Mouse (Mus musculus) thymus, postnatal 25 days (tissue): ENCODE measurements at regions not wholly inside any gene's neighbourhood (a gene's known extent, or its start where the extent isn't known, plus 50 kb on each side); places are given as distances from the start of the nearest gene placed in this dataset.

ENCODE experiments used
- DNase-seq: peaks from one replicate; pipeline ENCODE4 v3.0.0; 2022

- DNase-seq, result no peak
Measured at GRCm38 (mm10) chr10:39248486-39248885, 84.9 kb upstream of the Ccn6 start.

DNA sequence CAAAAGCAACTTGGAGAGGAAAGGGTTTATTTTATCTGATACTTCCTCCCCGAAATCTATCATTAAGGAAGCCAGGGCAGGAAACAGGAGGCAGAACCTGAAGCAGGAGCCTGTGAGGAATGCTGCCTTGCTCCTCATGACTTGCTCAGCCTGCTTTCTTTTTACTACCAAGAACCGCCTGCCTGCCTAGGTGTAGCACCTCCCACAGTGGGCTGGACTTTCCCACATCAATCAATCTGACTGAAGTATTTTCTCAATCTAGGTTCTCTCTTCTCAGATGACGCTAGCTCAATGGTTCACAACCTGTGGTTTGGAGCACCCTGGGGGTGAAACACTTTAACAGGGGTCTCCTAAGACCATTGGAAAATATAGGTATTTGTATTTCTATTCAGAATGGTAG, 83.4 kb upstream of the Ccn6 start:
- DNase-seq, result no peak

GRCm38 (mm10) chr10:39245141-39245540, 81.5 kb upstream of the Ccn6 start:
- no peak for DNase-seq

DNA sequence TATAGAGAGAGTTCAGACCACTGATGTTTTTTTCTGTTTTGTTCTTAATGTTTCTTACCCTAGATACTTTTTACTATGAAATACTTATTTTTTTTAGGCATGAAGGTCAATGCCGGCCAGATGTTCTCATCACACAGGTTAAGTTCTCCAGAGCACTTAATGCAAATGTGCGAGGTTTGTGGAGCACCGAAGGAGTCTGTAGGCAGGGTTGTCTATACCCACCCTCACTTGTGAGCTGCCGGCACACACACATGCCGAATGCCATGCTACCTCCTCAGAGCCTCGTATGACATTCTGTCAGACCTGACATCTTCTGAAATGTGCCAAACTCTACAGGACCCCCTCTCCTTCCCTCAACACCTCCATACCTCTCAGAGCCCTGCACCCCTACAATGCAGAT, 80.5 kb upstream of the Ccn6 start:
- no peak for DNase-seq

- no peak for DNase-seq
Measured at GRCm38 (mm10) chr10:39242398-39242797, 78.8 kb upstream of the Ccn6 start.

DNA sequence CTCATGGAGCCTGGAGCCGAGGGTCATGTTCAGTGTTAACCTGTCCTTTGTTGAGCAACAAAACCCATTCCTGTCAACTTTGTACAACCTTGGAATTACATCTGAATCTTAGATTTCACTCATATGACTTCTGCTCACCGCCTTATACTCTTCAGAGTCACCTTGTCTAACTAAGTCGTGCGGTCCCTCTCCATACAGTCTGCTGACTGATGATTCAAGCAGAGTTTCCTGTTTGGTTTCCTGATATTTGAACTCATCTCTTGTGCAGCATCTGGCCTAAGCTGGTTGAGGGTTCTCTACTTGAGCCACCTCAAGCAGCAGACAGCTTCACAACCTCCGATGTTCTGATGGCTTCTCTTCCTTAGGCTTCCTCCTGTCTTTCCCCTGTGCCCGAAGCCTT, 78.3 kb upstream of the Ccn6 start:
- peak; percentile 23 for DNase-seq

DNA sequence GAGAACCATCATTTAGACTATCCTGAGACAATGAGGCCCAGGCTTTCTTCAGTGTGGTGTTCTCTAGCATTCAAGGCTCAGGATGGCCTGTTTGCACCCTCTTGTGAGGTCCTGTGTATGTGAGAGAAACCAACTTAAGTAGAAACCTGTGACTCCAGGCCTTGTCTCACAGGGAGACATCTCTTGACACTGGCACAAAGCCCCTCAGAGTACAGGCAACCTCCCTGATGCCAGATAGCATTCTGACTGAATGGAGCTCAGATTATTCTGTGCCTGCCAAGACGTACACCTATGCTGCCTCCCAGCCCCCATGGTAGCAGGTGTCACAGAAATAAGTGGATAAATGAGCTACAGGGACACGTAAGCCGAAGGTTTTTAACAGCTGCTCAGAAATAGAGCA, 77.9 kb upstream of the Ccn6 start:
- no peak for DNase-seq

DNA sequence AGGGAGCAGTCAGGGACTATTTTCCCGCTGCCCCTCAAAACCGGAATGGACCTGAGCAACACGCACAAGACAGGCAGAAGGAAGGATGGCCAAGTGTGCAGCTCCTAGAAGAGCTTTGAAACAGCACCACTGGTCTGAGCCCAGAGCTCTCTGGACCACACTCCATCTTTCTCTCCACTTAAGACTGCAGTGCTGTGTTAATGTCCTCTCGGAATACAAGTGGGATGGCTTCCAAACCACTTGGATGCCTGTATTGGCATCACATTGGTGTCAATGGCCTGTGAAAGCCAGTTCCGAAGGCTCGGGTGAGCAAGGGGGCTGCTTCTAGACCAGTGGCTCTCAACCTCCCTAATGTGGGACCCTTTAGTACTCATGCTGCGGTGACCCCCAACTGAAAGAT, 77.4 kb upstream of the Ccn6 start:
- DNase-seq, result no peak

DNA sequence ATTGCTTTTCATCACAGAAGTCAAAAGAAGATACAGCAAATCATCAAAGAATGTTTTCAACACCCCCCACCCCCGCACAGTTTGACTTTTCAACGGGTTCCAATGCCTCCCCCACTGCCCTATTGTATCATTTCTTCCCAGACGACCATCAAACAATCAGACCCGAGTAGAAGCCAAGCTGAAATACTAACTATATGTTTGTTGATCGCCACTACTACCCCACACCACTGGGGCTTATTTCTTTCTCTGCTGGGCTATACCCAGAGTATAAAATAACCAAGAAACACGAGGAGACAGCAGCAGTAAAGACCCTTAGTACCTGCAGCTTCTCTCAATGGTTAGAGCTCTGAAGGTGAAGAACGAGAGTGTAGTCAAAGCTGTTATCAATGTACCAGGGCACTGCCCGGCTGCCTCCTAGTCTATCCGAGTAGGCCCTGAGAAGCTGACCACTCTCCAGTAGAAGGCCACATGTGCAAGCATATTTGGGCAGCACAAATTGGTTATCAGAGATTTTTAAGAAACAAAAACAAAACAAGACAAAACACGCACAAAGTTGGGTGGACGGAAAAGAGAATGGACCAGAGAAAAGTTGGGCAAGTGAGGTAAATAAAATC, 76.7 kb upstream of the Ccn6 start:
- no peak for DNase-seq

GRCm38 (mm10) chr10:39239498-39240177, 76.0 kb upstream of the Ccn6 start:
- DNase-seq, result peak; percentile 74

DNA sequence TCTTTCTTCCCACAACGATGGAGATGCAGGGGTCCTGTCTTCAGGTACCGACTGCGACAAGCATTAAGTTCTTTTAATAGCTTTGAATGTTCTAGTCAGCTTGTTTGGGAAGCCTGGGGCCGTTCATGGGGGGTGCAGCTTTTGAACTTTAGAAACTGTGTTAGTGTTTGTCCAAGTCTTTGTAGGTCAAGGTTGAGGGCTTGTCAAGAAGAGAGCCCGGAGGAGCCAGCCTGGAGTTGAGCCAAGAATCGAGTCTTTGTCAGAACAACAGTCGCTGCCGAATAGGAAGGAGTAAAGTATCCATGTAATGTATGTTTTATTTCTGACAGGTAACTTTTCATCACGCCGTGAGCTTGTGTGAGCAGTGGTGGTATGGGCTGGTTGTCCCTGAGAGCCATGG, 75.0 kb upstream of the Ccn6 start:
- no peak for DNase-seq

- DNase-seq, result no peak
Measured at GRCm38 (mm10) chr10:39237549-39237948, 74.0 kb upstream of the Ccn6 start.

DNA sequence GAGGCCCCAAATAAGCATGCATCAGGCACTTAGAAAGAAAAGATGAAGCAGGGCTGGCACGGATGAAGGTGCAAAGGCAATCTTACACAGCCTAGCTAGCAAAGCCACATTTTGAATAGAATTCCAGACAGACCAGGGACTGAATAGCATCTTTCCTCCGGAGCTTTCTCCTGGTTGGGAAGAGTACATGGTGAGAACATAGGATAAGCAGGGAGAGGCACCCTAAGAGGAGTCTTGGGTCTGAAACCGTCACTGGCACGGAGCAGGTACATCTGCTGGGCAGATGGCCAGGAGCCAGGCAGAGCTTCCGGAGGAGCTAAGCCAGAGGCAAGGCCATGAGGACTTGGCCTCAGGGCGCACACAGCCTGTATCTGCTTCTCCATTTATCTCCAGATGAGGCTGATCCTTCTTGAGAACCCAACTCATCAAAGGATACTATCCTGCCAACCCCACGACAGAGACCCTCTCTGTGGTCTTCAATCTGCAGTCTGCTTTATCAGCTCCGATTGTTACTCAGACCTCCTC, 70.4 kb upstream of the Ccn6 start:
- no peak for DNase-seq

DNA sequence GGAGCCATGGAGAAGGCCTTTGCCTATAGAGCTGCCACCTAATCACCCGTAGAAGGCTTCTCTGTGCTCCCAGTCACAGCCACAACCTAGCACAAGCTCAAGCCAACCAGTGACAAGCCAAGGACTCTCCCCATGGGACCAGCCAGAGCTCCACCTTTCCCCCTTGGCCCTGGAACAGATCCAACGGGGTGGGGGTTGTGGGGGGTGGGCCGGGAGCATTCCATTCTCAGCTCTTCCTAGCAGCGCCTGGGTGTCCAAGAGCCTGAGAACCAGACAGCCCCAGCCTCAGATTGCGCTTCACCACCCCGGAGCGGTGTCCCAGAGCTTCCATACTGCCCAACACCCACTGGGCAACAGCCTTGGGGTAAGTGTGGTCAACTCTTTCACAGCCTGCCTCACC, 69.6 kb upstream of the Ccn6 start:
- DNase-seq, result no peak

DNA sequence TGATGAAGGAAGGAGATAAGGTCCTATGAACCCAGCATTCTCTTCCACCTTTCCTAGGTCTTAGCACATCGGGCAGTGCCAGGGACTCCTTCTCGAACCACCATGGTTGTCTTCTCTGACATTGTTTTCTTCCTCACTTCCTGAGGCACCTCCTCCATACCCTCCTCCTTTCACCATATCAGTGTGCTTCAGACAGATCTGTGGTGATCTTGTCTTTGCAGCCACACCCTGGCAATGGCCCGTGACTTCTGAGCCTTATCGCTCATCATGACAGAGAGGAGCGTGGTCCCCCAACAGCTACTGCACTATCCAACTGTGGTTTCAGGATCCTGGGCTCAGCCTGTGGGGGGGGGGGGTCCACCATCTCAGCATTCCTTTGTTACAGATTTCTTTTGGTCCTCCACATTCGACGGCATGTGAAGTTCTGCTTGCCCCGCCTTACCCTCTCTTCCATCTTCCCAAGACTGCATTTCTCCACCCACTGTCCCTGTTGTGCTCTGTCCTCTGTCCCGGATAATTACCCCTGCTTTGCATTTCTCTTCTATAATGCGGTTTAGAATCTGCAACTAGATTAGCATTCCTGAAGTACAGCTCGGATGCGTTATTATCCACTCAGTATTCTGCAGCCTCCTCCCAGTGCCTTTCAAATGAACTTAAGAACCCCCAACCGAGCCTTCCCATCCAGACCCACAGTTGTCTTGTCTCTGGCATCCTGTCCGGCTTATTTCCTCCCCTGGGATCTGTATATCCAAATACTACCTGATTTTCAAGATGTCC, 67.2 kb upstream of the Ccn6 start:
- no peak for DNase-seq

- no peak for DNase-seq
Measured at GRCm38 (mm10) chr10:39229233-39229632, 65.6 kb upstream of the Ccn6 start.

DNA sequence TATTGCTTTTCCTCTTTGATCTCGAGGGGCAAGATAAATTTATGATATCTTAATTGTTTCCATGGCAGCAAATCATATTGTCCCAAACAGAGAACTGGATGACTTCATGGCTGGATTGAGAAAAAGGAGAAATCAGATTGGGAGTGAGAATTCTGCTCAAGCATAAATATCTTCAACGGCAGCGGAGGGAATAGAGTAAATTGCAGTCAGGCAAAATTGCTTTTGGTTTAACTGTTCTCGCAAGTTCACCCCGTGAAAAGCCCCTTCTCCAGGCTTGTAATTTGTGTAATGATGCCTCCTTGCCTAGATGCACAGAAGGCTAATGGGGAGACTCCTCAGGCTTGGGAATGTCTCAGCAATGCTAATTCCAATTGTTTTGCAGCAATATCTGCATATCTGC, 64.4 kb upstream of the Ccn6 start:
- DNase-seq, result no peak

GRCm38 (mm10) chr10:39227499-39227942, 63.9 kb upstream of the Ccn6 start:
- DNase-seq, result no peak

DNA sequence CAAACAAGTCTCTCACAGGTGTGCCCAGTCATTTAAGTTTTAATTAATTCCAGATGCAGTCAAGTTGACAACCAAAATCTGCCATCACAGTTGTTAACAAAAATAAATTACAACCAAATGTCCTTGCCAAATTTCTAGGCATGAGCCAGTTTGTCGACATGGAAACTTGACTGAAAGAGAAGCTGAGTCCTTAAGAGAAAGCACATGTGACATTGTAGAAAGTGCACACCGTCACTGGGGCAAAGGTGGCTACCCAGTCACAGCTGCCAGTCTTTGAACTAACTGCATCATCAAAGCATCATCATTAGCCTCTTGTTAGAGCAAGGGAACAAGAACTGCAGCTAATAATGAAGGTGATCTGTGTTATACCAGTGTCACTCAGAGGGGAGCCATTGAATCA, 62.9 kb upstream of the Ccn6 start:
- DNase-seq, result no peak

GRCm38 (mm10) chr10:39224449-39225094, 61.0 kb upstream of the Ccn6 start:
- no peak for DNase-seq

DNA sequence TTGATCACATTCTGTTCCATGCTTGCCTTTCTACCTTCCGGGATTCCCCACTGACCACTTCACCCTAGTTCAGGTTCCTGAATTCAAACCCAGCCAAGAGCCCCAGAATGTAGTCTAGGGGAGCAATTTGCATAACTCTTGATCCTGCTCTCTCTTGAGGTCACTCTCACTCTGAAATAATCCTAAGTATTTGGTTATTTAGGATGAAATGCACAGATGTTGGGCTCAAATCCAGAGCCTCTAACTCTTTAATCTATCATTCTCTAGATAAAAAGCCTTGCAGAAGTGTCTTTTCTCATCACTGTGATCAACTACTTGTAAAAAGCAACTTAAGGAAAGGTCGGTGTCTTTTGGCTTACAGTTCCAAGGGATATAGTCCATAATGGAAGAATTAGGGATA, 57.4 kb upstream of the Ccn6 start:
- no peak for DNase-seq

- DNase-seq, result no peak
Measured at GRCm38 (mm10) chr10:39219366-39219765, 55.8 kb upstream of the Ccn6 start.

GRCm38 (mm10) chr10:39218151-39218550, 54.6 kb upstream of the Ccn6 start:
- no peak for DNase-seq
